Mouse (Mus musculus) limb, embryonic 10.5 days (tissue): ENCODE measurements around the gene Eml3. TPM values are rescaled to one million over a fixed set of nuclear protein-coding genes. Genes with fewer than 3 reads are reported as not detected.

ENCODE experiments used
- DNase-seq: peaks from one replicate; pipeline ENCODE4 v3.0.0-alpha.2; 2017; ENCODE audit warnings: low spot score
- H3K27ac ChIP-seq: fragments of 300-500 bp; sonication (generic); 2 replicates; pipeline ENCODE4 v1.5.1; 2016; ENCODE audit warnings: mild to moderate bottlenecking
- H3K27me3 ChIP-seq: fragments of 300-500 bp; sonication (generic); 2 replicates; pipeline ENCODE4 v1.6.1; 2016; ENCODE audit warnings: low read depth, mild to moderate bottlenecking; ENCODE audit not compliant: poor library complexity, severe bottlenecking
- H3K36me3 ChIP-seq: fragments of 300-500 bp; sonication (generic); 2 replicates; pipeline ENCODE4 v1.6.1; 2016; ENCODE audit warnings: mild to moderate bottlenecking, moderate library complexity
- H3K4me1 ChIP-seq: fragments of 300-500 bp; sonication (generic); 2 replicates; pipeline ENCODE4 v1.6.1; 2016
- H3K4me3 ChIP-seq: fragments of 300-500 bp; sonication (generic); 2 replicates; pipeline ENCODE4 v1.5.1; 2016; ENCODE audit warnings: mild to moderate bottlenecking, moderate library complexity
- H3K9me3 ChIP-seq: fragments of 300-500 bp; sonication (generic); replicated peaks from 2 replicates; pipeline ENCODE4 v1.6.1; 2016; ENCODE audit warnings: mild to moderate bottlenecking
- WGBS: fragments of 180-500 bp; shearing (Covaris S2); methylation state at CpG from one replicate; pipeline ENCODE4 v1.1.7; 2016; 5-methylcytosine and 5-hydroxymethylcytosine counted together
- polyA plus RNA-seq: library from polyadenylated mRNA; unstranded; fragments of >200 nt; fragmentation: Nextera tagmentation; extraction: Ambion mirVana; gene quantifications from 2 replicates; pipeline ENCODE4 v1.2.1, GENCODE M21; 2016

Gene Eml3
- polyA plus RNA-seq, 1 experiment from 2014 or later, result 37.1 TPM

DNA sequence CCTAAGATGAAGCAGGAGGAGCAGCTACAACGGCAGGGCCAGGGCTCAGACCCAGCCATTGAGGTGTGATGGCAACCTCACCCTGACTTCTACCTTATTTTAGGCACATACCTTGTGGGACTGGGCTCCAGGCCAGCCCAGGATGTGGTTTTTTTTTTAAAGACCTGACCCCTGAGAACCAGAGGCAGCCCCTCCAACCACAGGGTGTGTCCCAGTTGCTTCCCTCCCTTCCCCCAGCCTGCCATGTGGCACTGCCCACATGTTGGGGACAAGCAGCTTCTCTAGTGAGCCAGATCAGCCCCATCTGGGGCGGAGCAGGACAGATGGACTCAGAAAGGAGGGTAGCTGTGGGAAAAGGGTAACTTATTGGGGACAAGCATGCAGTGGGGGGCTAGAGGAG lies 2.6 kb upstream of the Eml3 start:
- H3K4me3 ChIP-seq, result no peak overlapping the region
- peaks cover 64% of the 10 kb centered on the region for H3K36me3 ChIP-seq
- H3K27me3 ChIP-seq, result no peaks in the 10 kb centered on the region
- no peak overlapping the region for H3K27ac ChIP-seq
- no peak for DNase-seq
- H3K4me1 ChIP-seq, result peaks cover 29% of the 10 kb centered on the region
- 90% methylated on average over 2 of the region's 2 CpGs for WGBS
- H3K9me3 ChIP-seq, result no peaks in the 10 kb centered on the region

DNA sequence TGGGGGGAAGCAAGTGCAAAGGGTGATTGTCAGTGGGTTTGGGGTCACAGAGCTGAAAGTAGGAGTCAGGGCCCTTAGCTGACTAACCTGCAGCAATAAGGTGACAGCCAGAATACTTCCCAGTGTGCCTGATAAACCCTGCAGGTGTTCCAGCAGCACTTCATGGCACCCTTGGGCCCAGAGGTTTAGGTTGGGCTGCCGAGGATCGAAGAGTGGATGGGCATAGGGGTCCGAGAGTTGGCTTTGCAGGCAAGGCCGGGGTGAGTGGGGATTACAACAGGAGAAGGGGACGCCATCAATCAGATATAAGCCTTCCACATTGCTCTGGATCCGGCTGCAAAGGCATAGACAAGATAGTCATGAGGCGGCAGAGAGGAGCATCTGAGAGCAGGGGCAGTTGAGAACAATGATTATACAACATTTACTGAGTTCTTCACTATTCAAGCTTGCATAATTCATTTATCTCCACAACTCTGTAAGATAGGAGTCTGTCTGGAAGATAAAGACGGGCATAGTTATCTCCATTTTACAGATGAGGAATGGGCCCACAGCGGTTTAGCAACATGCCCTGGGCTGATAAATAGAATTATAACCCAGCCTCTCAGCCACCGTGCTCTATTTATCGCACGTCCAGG lies 1.3 kb upstream of the Eml3 start:
- Histone ChIP-seq H3K4me3 (no peak overlapping the region), H3K27ac (no peak overlapping the region), H3K36me3 (peaks cover 64% of the 10 kb centered on the region), H3K27me3 (no peaks in the 10 kb centered on the region), H3K4me1 (peaks cover 28% of the 10 kb centered on the region), H3K9me3 (no peaks in the 10 kb centered on the region)
- 90% methylated on average over 12 of the region's 12 CpGs for WGBS
- no peak for DNase-seq

DNA sequence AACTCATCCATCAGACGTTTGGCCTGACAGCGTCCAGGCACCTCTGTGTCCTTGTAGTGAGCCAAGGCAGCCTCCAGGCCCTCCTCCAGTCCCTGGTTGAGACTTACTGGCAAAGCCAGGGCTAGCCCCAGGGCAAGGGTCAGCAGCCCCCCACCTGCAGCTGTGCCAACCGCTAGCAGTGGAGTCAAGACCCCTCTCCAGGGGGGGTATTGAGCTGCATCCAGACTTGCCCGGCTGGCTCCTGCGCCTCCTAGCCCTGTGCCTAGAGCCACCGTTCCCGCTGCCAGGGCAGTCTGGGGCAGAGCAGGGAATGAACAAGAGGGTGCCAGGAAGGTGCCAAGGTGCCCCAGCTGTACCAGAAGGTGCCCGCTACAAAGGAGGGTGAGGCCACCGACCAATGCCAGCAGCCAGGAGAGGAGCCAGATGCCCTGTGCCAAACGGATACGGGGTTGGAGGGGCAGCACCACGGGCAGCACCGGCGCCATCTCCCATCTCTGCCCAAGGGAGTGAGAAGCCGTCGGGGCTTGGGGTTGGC lies 596 bp upstream of the Eml3 start:
- Histone ChIP-seq H3K4me3 (peak overlapping the region; percentile 80), H3K27ac (peak overlapping the region; percentile 92), H3K36me3 (peaks cover 66% of the 10 kb centered on the region), H3K4me1 (peaks cover 28% of the 10 kb centered on the region), H3K9me3 (no peaks in the 10 kb centered on the region), H3K27me3 (no peaks in the 10 kb centered on the region)
- no peak for DNase-seq
- WGBS, result 18% methylated on average over 16 of the region's 16 CpGs

DNA sequence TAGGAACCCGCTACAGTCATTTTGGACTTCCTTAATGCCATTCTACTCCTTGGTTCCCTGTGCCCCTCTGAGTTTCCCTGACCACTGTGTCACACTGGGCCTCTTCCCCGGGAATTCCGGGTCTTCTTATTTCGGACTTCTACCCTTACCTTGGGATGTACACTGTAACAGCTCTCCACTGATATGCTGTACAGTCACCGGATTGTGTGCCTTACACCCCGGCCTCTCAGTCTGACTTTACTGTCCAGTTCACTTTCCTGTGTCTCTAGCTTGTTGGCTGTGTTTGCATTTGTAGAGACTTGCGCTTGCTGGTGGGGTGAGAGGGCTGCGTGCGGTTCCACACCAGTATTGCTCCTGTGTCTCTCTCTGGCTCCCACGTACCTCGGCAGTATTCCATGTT lies 765 bp downstream of the Eml3 start:
- H3K27ac ChIP-seq, result peak overlapping the region; percentile 92
- H3K4me1 ChIP-seq, result peaks cover 28% of the 10 kb centered on the region
- DNase-seq, result no peak
- peaks cover 74% of the 10 kb centered on the region for H3K36me3 ChIP-seq
- peak overlapping the region; percentile 80 for H3K4me3 ChIP-seq
- no peaks in the 10 kb centered on the region for H3K9me3 ChIP-seq
- WGBS, result 15% methylated on average over 11 of the region's 11 CpGs
- H3K27me3 ChIP-seq, result no peaks in the 10 kb centered on the region

DNA sequence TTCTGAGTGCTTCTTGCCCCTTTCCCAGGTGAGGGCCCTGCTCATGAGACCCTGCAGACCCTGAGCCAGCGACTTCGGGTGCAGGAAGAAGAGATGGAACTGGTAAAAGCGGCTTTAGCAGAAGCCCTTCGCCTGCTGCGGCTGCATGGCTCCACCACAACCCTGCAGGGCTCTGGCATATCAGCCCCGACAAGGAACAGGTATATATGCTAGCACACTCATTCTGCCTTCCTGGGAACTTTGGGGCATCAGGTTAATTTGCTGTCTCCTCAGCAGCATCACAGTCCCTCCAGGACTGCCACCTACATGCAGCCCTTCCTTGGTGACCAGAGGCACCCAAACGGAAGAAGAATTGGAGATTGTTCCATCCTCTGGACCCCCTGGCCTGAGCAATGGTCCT lies 1.4 kb downstream of the Eml3 start:
- peak overlapping the region; percentile 80 for H3K4me3 ChIP-seq
- no peaks in the 10 kb centered on the region for H3K9me3 ChIP-seq
- WGBS, result 85% methylated on average over 7 of the region's 7 CpGs
- peak overlapping the region; percentile 92 for H3K27ac ChIP-seq
- peaks cover 28% of the 10 kb centered on the region for H3K4me1 ChIP-seq
- no peak for DNase-seq
- H3K36me3 ChIP-seq, result peaks cover 74% of the 10 kb centered on the region
- H3K27me3 ChIP-seq, result no peaks in the 10 kb centered on the region

DNA sequence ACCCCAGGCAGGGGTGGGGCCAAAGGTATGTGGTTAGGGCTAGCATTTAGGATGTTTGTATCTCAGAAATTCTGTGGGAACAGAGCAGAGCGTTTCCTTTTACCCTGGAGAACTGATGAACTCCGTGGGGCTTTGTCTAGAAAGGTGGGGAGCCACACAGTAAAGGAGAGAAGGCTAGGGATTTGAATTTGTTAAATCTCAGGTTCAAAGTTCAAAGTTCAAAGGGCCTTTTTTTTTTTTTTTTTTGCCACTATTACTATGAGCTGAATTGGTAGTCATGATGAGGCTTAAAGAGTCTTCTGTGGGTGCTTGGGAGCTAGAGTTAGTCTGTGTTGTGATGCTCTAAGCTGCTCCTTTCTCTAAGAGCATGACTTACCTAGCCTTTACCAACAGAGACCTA lies 7.4 kb downstream of the Eml3 start:
- H3K27me3 ChIP-seq, result no peaks in the 10 kb centered on the region
- no peak for DNase-seq
- no peak overlapping the region for H3K27ac ChIP-seq
- H3K9me3 ChIP-seq, result no peaks in the 10 kb centered on the region
- WGBS, result 84% methylated on average over 2 of the region's 2 CpGs
- peaks cover 15% of the 10 kb centered on the region for H3K4me1 ChIP-seq
- no peak overlapping the region for H3K4me3 ChIP-seq
- H3K36me3 ChIP-seq, result peaks cover 85% of the 10 kb centered on the region

DNA sequence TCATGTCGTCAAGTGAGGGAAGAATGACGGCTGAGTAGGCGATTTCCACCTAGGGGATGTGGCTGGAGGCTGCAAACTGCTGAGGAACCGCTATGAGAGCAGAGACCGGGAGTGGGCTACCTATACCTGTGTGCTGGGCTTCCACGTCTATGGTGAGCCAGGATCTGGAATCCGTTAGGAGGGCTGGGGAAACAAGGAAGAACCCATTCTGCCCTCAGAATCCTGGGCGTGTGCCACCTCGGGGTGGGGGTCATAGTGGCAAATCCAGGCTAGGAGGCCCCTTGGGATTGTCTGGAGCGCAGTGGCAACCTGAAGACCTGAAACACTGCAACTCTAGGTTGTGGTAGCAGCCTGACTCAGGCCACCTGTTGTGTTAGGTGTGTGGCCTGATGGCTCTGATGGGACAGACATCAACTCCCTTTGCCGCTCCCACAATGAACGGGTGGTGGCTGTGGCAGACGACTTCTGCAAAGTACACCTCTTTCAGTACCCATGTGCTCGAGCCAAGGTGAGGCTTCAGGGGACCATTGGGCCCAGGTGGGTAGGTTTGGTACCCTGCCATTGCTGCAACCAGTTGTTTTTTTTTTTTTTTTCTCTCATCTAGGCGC lies 11.3 kb downstream of the Eml3 start:
- Histone ChIP-seq H3K4me1 (peaks cover 36% of the 10 kb centered on the region), H3K9me3 (no peaks in the 10 kb centered on the region), H3K4me3 (peak overlapping the region; percentile 85), H3K27me3 (no peaks in the 10 kb centered on the region), H3K36me3 (peaks cover 78% of the 10 kb centered on the region), H3K27ac (peak overlapping the region; percentile 99)
- 82% methylated on average over 15 of the region's 15 CpGs for WGBS
- DNase-seq, result no peak

DNA sequence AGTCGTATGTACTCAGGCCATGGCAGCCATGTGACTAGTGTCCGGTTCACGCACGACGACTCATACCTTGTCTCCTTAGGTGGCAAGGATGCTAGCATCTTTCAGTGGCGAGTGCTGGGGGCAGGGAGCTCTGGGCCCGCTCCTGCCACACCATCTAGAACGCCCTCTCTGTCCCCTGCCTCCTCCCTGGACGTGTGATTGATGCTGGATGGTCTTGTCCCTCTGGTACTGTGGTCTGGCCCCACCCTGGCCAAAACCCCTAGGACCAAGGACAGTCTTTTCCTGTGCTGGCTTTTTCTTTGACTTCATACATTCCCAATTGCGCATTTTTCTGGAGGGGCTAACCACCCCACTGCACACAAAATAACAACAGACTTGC lies 11.8 kb downstream of the Eml3 start:
- peak overlapping the region; percentile 99 for H3K27ac ChIP-seq
- H3K27me3 ChIP-seq, result no peaks in the 10 kb centered on the region
- H3K4me3 ChIP-seq, result peak overlapping the region; percentile 85
- H3K36me3 ChIP-seq, result peaks cover 78% of the 10 kb centered on the region
- peaks cover 36% of the 10 kb centered on the region for H3K4me1 ChIP-seq
- DNase-seq, result peak; percentile 41
- 30% methylated on average over 10 of the region's 10 CpGs for WGBS
- no peaks in the 10 kb centered on the region for H3K9me3 ChIP-seq

DNA sequence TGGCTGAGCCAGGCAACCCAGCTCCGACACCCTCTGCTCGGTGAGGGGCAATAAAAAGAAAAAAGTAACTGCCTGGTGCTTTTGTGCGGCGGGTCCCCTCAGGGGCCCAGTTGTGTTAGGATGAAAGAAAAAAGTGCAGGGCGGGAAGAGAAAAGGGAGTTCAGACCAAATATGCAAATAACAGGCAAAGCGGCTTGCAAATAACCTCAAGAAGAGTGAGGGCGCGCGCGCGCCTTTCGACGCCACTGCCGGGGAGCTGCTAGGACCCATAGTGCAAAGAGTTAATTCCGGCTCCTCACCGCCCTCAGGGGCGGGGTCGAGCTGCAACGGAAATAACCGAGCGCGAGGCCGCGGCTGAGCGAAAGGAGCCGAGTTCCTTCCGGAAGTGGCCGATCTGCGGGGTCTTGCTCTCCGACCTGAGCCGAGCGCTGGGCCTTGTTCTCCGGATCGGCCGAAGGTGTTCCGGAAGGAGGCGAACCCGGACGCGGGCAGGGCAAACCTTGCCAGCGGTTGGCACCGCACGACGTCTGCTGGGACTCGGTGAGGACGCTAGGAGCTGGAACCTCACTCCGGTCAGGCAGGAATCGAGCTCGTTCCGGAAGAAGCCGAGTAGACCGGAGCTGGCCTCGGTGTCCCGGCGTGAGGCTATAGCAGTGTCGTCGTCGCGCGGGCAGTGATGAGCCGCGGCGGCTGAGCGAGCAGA lies 12.3 kb downstream of the Eml3 start, which contains the start of gene Mta2:
Mta2 (plus strand) TSS at position 361 of the 703 bp plus-strand sequence.
- Histone ChIP-seq H3K4me1 (peaks cover 36% of the 10 kb centered on the region), H3K9me3 (no peaks in the 10 kb centered on the region), H3K4me3 (peak within 1 kb of the TSS; percentile 85), H3K36me3 (peaks cover 78% of the 10 kb centered on the region), H3K27me3 (no peaks in the 10 kb centered on the region), H3K27ac (peak within 1 kb of the TSS; percentile 99)
- under 1% methylated on average over 64 of the region's 64 CpGs for WGBS
- DNase-seq, result peak; percentile 98

DNA sequence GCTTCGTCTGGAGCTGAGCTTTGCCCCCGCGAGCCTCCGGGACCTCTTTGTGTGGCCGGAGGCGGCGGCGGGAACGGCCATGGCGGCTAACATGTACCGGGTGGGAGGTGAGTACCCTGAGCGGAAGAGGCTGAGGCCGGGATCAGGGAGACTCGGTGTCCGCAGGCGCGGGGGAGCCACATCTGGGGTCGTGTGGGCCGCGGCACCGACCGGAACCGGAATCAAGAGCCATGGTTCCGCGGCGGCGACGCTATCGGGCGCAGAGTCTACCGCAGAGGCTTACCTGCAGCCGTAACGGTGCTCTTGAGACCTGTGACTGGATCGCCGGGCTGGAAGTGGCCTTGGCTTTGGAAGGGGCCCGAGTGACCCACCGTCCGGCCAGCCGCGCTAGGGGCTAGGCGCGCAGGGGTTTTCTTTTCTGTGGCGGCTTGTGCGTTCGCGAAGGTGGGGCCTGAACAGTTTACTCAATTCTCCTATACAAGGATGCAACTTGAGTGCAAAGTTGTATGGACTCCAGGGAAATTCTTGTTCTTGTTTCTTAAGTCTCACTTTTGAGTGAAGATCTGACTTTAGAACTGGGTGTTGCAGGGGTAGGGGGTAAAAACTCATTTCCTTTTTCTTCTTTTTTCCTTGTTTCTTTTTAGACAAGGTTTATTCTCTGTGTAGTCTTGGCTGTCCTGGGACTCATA lies 13.1 kb downstream of the Eml3 start:
- no peaks in the 10 kb centered on the region for H3K9me3 ChIP-seq
- peak; percentile 80 for DNase-seq
- under 1% methylated on average over 44 of the region's 46 CpGs for WGBS
- peak overlapping the region; percentile 85 for H3K4me3 ChIP-seq
- no peaks in the 10 kb centered on the region for H3K27me3 ChIP-seq
- H3K36me3 ChIP-seq, result peaks cover 77% of the 10 kb centered on the region
- peaks cover 36% of the 10 kb centered on the region for H3K4me1 ChIP-seq
- peak overlapping the region; percentile 99 for H3K27ac ChIP-seq

DNA sequence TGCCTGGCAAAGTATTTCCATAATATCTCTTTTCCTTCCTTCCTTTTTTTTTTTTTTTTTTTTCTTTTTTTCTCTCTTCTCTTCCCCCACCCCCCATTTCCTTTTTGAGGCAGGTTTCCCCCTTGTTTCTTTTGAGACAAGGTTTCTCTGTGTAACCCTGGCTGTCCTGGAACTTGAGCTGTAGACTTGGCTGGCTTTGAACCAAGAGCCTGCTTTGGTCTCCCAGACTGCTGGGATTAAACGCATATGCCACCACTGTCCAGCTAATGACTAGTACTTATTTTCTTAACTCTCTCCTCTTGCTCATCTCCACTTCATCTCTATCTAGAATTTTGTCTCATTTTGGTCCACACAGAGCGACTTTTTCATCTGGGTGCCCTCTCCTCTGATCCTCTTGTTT lies 13.7 kb downstream of the Eml3 start:
- H3K36me3 ChIP-seq, result peaks cover 77% of the 10 kb centered on the region
- DNase-seq, result no peak
- 72% methylated on average over 2 of the region's 2 CpGs for WGBS
- peak overlapping the region; percentile 85 for H3K4me3 ChIP-seq
- H3K4me1 ChIP-seq, result peaks cover 36% of the 10 kb centered on the region
- no peaks in the 10 kb centered on the region for H3K9me3 ChIP-seq
- peak overlapping the region; percentile 99 for H3K27ac ChIP-seq
- no peaks in the 10 kb centered on the region for H3K27me3 ChIP-seq

DNA sequence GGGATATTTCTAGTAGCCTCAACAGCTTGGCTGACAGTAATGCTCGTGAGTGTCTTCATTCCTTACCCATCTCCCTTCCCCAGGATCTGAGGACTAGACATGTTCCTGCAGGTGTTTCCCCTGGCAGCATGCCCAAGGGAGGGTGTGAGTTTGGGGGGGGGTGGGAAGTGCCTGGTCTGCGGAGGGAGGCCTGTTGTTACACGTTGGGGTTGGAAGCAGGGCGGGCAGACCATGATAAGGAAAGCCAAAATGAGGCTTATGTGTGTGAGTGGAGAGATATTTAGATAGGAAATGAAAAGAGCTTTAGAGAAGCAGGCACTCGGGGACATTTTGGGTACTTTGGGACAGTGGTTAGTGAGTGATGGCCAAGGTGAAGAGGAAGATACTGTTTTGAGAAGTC lies 14.7 kb downstream of the Eml3 start:
- DNase-seq, result no peak
- no peak overlapping the region for H3K27ac ChIP-seq
- 78% methylated on average over 5 of the region's 5 CpGs for WGBS

More for the DNA sequence above, 14.7 kb downstream of the Eml3 start:
- Histone ChIP-seq H3K9me3 (no peaks in the 10 kb centered on the region), H3K4me1 (peaks cover 36% of the 10 kb centered on the region), H3K4me3 (peak overlapping the region; percentile 85), H3K36me3 (peaks cover 77% of the 10 kb centered on the region), H3K27me3 (no peaks in the 10 kb centered on the region)
